Mouse (Mus musculus): Measurements from ENCODE around the gene Hs3st1. TPM values are rescaled to one million over a fixed set of nuclear protein-coding genes. Genes with fewer than 3 reads are reported as not detected.

Hs3st1 gene
- polyA plus RNA-seq (2014; fragmentation: Illumina TruSeq; extraction: RNeasy Lipid Tissue Mini Kit (QIAGEN cat#74804); ENCODE audit: low read depth, low replicate concordance), result 2.2 TPM

GRCm38 (mm10) chr5:39755375-39755774 is at the start of gene Hs3st1:
Gene Hs3st1, minus strand, starts transcription at chr5:39755475.

